Mouse (Mus musculus) heart, embryonic 12.5 days (tissue): ENCODE data around the gene Banp. TPM values are rescaled to one million over a fixed set of nuclear protein-coding genes. Genes with fewer than 3 reads are reported as not detected.

Source experiments
- ATAC-seq: fragments of 200-750 bp; cut with Nextera tagmentation; 2 replicates; pipeline ENCODE4 v1.8.0; 2017; ENCODE audit warnings: moderate TSS enrichment, moderate library complexity; ENCODE audit not compliant: insufficient number of reproducible peaks, low FRiP score
- H3K27ac ChIP-seq: fragments of 300-500 bp; sonication (generic); 2 replicates; pipeline ENCODE4 v1.5.1; 2016; ENCODE audit warnings: mild to moderate bottlenecking, moderate library complexity; ENCODE audit not compliant: poor library complexity, severe bottlenecking
- H3K27me3 ChIP-seq: fragments of 300-500 bp; sonication (generic); replicated peaks from 2 replicates; pipeline ENCODE4 v1.6.1; 2016; ENCODE audit warnings: mild to moderate bottlenecking, moderate library complexity
- H3K36me3 ChIP-seq: fragments of 300-500 bp; sonication (generic); 2 replicates; pipeline ENCODE4 v1.6.1; 2016; ENCODE audit warnings: mild to moderate bottlenecking, moderate library complexity
- H3K4me1 ChIP-seq: fragments of 300-500 bp; sonication (generic); replicated peaks from 2 replicates; pipeline ENCODE4 v1.6.1; 2016; ENCODE audit warnings: mild to moderate bottlenecking
- H3K4me2 ChIP-seq: fragments of 300-500 bp; sonication (generic); 2 replicates; pipeline ENCODE4 v1.6.1; 2016; ENCODE audit warnings: mild to moderate bottlenecking, moderate library complexity
- H3K4me3 ChIP-seq: fragments of 300-500 bp; sonication (generic); 2 replicates; pipeline ENCODE4 v1.5.1; 2016; ENCODE audit warnings: mild to moderate bottlenecking
- H3K9ac ChIP-seq: fragments of 300-500 bp; sonication (generic); 2 replicates; pipeline ENCODE4 v1.6.1; 2016; ENCODE audit warnings: mild to moderate bottlenecking, moderate library complexity
- H3K9me3 ChIP-seq: fragments of 300-500 bp; sonication (generic); replicated peaks from 2 replicates; pipeline ENCODE4 v1.6.1; 2016; ENCODE audit warnings: mild to moderate bottlenecking, moderate library complexity
- WGBS: fragments of 180-500 bp; shearing (Covaris S2); methylation state at CpG from one replicate; pipeline ENCODE4 v1.1.7; 2016; 5-methylcytosine and 5-hydroxymethylcytosine counted together
- polyA plus RNA-seq: library from polyadenylated mRNA; unstranded; fragments of >200 nt; fragmentation: Nextera tagmentation; extraction: Ambion mirVana; gene quantifications from 2 replicates; pipeline ENCODE4 v1.2.1, GENCODE M21; 2016

The Banp gene
- 28.4 and 31.8 TPM in 2 replicates for polyA plus RNA-seq

DNA sequence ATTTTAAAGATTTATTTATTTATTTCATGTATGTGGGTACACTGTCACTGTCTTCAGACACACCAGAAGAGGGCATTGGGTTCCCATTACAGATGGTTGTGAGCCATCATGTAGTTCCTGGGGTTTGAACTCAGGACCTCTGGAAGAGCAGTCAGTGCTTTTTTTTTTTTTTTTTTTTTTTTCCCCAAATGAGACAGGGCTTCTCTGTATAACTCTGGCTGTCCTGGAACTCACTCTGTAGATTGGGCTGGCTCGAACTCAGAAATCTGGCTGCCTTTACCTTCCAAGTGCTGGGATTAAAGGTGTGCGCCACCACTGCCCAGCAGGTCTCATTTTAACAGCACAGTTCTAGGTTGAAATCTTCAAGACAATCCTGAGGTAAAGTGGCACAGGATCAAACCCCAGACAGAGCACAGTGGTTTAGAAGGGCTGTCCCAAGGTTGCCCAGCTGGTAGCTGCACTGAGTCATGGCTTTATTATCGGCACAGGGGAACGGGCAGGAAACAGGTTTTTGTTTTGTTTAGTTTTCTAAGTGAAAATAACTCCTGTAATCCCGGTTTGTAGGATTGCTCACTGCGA, at the start of gene Banp:
TSS of gene Banp (plus strand) at position 529 of the 579 bp plus-strand sequence.
- no peak for ATAC-seq
- H3K27ac ChIP-seq, result peak within 1 kb of the TSS; percentile 93
- WGBS, result 57% methylated on average over 6 of the region's 6 CpGs
- peak within 1 kb of the TSS; percentile 84 for H3K4me3 ChIP-seq
- H3K4me2 ChIP-seq, result peak within 1 kb of the TSS; percentile 84
- 0 out of 2 replicates have a peak, but pooled peaks cover 6% of the 10 kb centered on the region for H3K27me3 ChIP-seq
- H3K9ac ChIP-seq, result peak within 1 kb of the TSS; percentile 93
- H3K9me3 ChIP-seq, result no peaks in the 10 kb centered on the region
- peaks cover 49% of the 10 kb centered on the region for H3K4me1 ChIP-seq
- peaks cover 10% of the 10 kb centered on the region for H3K36me3 ChIP-seq

DNA sequence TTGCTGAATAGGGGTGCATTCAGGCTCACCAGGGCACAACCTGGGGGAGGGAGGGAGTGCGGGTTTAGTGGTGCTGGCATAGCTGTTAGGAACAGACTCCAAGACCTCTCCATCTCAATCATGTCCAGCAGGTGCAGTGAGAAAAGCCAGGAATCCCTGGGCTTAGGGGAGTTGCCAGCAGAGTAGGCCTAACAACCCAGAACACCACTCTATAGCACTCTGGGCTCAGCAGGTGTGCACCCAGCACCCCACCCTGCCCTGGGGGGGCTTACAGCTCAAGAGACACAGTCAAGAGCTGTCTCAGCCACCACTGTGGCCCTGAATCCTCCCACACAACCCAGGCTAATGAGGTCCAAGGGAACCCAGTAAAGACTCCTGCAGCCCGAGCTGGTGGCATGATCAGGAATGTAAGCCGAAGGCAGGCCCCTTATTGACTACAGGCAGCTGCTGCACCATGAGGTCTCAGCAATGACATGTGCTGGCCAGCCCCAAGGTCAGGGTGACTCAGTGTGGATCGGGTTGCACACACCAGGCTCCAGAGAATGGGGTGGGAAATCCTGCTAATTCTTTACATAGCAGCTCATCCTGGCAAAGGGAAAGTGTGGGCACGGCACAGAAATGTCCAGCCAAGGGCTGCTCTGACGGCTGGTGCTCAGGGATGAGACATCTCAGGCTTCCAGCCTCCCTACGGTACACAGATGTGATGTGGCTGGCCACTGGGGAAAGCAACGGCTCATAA, 47.9 kb upstream of the Banp start:
- H3K9ac ChIP-seq, result peak overlapping the region; percentile 33; the same call in 1 of the 2 replicates
- no peak overlapping the region for H3K4me2 ChIP-seq
- H3K36me3 ChIP-seq, result no peaks in the 10 kb centered on the region
- H3K9me3 ChIP-seq, result no peaks in the 10 kb centered on the region
- H3K27ac ChIP-seq, result peak overlapping the region; percentile 37
- ATAC-seq, result no peak
- no peaks in the 10 kb centered on the region for H3K27me3 ChIP-seq
- no peak overlapping the region for H3K4me3 ChIP-seq
- WGBS, result 44% methylated on average over 8 of the region's 8 CpGs
- peaks cover 77% of the 10 kb centered on the region for H3K4me1 ChIP-seq

DNA sequence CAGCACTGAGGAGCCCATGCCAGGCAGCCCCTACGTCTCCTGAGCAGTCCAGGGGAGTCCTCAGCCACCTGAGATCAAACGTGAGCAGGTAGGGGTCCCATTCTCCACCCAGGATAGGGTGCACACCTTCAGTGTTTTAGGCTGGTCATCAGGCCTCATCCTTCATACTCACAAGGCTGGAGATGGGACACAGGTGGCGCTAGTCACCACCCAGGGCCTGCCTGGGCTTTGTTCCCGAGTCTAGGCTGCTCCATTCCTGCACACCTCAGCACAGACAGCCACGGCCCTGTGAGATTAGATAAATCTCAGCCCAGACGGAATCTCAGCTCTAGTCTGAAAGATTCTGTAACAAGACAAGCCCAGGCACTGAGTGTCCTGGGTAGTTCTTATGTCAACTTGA, 45.6 kb upstream of the Banp start:
- Histone ChIP-seq H3K27me3 (no peaks in the 10 kb centered on the region), H3K27ac (no peak overlapping the region), H3K9me3 (no peaks in the 10 kb centered on the region), H3K36me3 (no peaks in the 10 kb centered on the region), H3K4me3 (no peak overlapping the region), H3K4me2 (no peak overlapping the region), H3K4me1 (peaks cover 65% of the 10 kb centered on the region), H3K9ac (no peak overlapping the region)
- ATAC-seq, result no peak
- 45% methylated on average over 6 of the region's 6 CpGs for WGBS

DNA sequence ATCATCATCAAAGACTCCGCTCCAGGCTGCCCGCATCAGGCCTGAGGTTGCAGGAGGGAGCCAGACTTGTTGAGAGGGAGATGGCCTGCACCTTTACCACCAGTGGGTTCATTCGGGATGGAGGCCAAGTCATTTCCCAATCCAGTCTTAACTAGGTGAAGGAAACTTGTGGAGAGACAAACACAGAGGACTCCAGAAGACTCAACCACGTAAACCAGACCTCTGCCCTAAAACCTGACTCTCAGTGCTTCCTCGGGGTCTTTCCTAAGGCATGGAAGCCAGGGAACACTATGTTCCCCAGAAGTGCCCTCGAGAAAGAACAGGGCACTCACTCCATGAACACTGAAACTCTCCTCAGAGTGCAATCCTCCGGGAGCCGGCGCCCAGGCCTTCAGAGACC, 44.6 kb upstream of the Banp start:
- H3K36me3 ChIP-seq, result no peaks in the 10 kb centered on the region
- no peak overlapping the region for H3K4me3 ChIP-seq
- H3K27ac ChIP-seq, result no peak overlapping the region
- H3K9ac ChIP-seq, result no peak overlapping the region
- H3K27me3 ChIP-seq, result 0 out of 2 replicates have a peak, but pooled peaks cover 3% of the 10 kb centered on the region
- WGBS, result 82% methylated on average over 9 of the region's 9 CpGs
- H3K4me1 ChIP-seq, result peaks cover 64% of the 10 kb centered on the region
- no peak for ATAC-seq
- peak overlapping the region; percentile 99 for H3K4me2 ChIP-seq
- H3K9me3 ChIP-seq, result no peaks in the 10 kb centered on the region

DNA sequence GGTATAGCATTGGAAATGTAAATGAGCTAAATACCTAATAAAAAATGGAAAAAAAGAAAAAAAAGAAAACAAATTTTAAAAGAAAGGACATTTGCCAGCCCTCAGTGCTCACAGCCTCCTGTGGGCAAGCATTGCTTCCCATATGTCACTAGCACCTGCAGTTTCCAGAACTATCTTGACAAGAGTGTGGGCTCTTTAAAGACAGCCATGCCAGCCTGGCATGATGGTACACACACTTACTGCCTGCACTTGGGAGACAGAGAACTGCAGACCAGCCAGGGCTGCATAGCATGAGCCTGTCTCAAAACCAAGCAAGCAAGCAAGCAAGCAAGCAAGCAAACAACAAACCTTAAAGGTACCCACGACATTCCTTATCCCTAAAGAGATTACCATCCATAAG, 44.1 kb upstream of the Banp start:
- WGBS, result 49% methylated on average over 1 of the region's 1 CpGs
- peak overlapping the region; percentile 89 for H3K4me3 ChIP-seq
- H3K36me3 ChIP-seq, result no peaks in the 10 kb centered on the region
- no peaks in the 10 kb centered on the region for H3K9me3 ChIP-seq
- no peak for ATAC-seq
- H3K4me1 ChIP-seq, result peaks cover 64% of the 10 kb centered on the region
- no peak overlapping the region for H3K9ac ChIP-seq
- H3K27me3 ChIP-seq, result 0 out of 2 replicates have a peak, but pooled peaks cover 3% of the 10 kb centered on the region
- no peak overlapping the region for H3K27ac ChIP-seq
- H3K4me2 ChIP-seq, result peak overlapping the region; percentile 99

DNA sequence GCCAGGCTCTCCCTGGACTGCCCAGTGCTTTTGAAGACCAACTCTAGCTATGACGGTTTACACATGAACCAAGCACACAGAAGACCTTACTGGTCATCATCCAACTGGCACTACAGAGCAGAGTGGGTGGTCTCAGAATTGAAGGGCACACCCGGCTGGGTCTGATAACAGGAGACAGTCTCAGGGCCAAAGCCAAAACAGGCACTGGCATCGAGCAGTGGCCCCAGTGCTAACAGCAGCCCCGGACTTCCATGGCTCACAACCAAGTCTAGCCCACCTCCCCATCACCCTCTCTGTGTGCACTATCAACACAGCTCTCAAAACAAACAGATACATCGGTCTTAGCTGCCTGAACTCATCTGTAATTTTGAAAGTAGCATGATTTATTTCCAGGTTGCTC, 43.7 kb upstream of the Banp start:
- Histone ChIP-seq H3K9ac (peak overlapping the region; percentile 86), H3K36me3 (no peaks in the 10 kb centered on the region), H3K4me3 (peak overlapping the region; percentile 89), H3K4me2 (peak overlapping the region; percentile 99), H3K4me1 (peaks cover 64% of the 10 kb centered on the region), H3K27me3 (0 out of 2 replicates have a peak, but pooled peaks cover 3% of the 10 kb centered on the region), H3K9me3 (no peaks in the 10 kb centered on the region), H3K27ac (no peak overlapping the region)
- no peak for ATAC-seq
- 29% methylated on average over 5 of the region's 5 CpGs for WGBS

DNA sequence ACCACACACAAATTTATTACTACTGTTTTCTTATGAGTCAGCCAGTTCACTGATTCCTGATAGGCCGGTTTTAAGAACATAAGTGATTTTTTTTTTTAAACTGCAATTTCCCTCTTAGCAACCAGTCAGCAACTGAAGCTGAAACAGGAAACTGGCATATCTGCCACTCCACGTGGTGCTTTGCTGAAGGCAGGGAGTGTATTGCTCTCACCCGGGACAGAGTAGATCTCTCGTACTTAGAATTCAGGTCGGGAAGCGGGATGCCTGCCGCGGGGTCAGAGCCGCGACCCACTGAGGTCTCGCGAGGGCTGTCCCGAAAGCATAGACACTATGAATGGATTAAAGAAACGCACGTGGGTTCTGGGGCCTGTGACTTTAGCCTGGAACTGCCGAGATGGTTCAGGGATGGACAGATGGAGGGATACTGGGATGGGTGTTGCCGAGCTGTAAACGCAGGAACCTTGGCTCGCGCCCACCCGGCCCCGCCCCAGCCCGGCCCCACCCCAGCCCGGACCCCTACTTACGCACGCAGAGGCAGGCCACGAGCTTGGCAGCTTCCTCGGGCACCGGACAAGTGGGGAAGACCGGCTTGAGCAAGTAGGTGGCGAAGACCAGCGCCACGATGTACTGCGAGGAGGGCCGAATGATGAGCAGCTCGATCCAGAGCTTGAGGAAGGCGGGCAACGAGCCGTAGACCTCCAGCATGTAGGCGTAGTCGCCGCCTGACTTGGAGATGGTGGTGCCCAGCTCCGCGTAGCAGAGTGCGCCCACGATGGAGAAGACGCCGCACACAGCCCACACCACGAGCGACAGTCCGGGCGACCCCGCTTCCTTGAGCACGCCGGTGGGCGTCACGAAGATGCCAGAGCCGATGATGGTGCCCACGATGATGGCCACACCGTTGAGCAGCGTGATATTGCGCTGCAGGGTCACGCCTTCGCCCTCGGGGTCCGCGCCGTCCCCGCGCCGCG, 42.7 kb upstream of the Banp start:
- peak; percentile 25; the same call in 1 of the 2 replicates for ATAC-seq

DNA sequence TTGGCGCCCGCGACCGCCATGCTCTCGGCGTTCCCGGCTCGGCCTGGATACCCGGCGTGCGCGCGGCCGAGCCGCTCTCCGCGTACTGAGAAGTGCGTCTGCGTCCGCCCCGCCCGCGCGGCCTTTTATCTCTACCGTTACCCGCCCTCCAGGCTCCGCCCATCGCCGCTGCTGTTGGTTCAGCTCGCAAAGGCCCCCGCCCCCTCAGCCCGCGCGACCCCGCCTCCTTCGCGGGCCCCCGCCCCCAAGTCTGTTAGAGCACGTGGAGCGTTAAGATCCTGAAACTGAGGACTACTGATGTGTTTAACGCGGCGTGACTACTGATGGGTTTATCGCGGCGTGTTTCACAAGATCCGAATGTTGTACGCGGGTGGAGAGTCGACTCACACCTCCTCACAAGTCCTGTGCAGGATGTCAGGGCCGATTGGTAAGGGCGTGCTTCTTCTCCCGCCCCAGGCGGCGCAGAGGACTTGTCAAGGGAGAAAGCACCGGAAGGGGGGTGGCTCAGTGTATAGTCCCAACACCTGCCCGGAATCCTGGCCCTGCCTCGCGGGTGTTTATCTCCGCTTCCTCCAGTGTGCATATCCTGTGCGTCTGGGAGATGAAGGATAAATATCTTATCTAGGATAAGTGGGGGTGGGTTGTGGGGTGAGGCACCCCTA, 41.8 kb upstream of the Banp start, which contains the start of gene Slc7a5:
TSS of gene Slc7a5 (minus strand) at position 108 of the 662 bp plus-strand sequence.
- under 1% methylated on average over 60 of the region's 61 CpGs for WGBS
- Histone ChIP-seq H3K27ac (no peak within 1 kb of the TSS), H3K36me3 (no peaks in the 10 kb centered on the region), H3K4me2 (peak within 1 kb of the TSS; percentile 99), H3K4me3 (peak within 1 kb of the TSS; percentile 89), H3K27me3 (0 out of 2 replicates have a peak, but pooled peaks cover 4% of the 10 kb centered on the region), H3K4me1 (peaks cover 45% of the 10 kb centered on the region), H3K9ac (peak within 1 kb of the TSS; percentile 86), H3K9me3 (no peaks in the 10 kb centered on the region)
- peak; percentile 93 for ATAC-seq

More for the DNA sequence above, 42.7 kb upstream of the Banp start:
- Histone ChIP-seq H3K27ac (no peak overlapping the region), H3K9ac (peak overlapping the region; percentile 86), H3K4me1 (peaks cover 54% of the 10 kb centered on the region), H3K4me2 (peak overlapping the region; percentile 99), H3K4me3 (peak overlapping the region; percentile 89), H3K27me3 (0 out of 2 replicates have a peak, but pooled peaks cover 3% of the 10 kb centered on the region), H3K36me3 (no peaks in the 10 kb centered on the region), H3K9me3 (no peaks in the 10 kb centered on the region)
- WGBS, result under 1% methylated on average over 72 of the region's 72 CpGs

DNA sequence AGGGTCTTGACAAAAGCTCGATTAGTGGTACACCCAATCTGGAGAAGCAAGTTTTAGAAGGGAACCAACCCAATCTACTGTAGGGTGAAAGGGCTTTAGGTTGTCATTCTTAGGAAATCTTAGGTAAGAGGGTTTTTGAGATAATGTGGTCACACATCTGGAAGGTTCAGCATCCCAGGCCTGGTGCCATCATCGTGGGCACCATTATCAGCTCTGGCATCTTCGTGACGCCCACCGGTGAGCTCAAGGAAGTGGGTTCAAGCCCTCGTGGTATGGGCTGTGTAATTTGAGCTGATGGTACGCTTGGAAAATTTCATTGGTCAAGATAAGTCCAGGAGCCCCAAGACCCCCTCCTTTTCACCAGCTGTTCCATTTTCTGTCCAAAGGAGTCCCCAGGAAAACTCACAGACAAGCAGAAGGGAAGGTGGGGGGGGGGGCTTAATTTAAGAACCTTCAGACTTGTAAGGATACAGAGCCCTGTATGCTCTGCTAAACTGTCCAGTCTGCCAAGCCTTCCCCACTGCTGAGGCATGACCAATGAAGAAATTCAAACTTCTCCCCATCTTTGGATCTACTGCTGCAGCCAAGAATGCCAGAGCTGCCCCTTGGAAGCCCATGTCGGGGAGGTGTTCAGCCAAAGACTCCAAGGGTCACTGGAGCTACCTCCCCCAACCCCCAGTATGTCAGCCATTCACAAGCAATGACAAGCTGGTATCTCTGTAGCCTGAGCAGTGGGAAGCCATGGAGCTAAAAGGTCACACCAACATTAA, 41.0 kb upstream of the Banp start:
- Histone ChIP-seq H3K4me3 (no peak overlapping the region), H3K4me1 (peaks cover 44% of the 10 kb centered on the region), H3K36me3 (no peaks in the 10 kb centered on the region), H3K9me3 (no peaks in the 10 kb centered on the region), H3K9ac (no peak overlapping the region), H3K4me2 (peak overlapping the region; percentile 99), H3K27me3 (0 out of 2 replicates have a peak, but pooled peaks cover 9% of the 10 kb centered on the region), H3K27ac (no peak overlapping the region)
- 53% methylated on average over 8 of the region's 8 CpGs for WGBS
- no peak for ATAC-seq

DNA sequence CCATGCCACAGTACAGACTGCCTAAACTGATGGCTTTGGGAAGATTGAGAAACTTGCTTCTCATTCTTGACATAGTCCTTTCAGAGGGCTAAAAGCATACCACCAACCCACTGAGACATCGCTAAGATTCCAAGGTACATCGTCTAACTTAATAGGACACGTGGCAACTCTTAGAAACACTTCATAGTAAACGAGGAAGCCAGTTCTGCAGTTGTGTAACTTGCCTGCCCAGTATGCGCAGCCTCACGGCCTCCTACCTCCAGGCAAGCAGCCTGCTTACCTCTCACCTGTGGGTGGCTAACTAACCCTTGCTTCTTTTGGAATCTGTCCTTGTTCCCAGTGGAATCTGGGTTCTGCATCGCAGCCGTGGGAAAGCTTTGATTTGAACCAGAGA, 40.4 kb upstream of the Banp start:
- no peak overlapping the region for H3K27ac ChIP-seq
- no peaks in the 10 kb centered on the region for H3K9me3 ChIP-seq
- no peaks in the 10 kb centered on the region for H3K36me3 ChIP-seq
- peaks cover 39% of the 10 kb centered on the region for H3K4me1 ChIP-seq
- no peak overlapping the region for H3K4me3 ChIP-seq
- no peak for ATAC-seq
- no peak overlapping the region for H3K9ac ChIP-seq
- no peak overlapping the region; the same call in 1 of the 2 replicates for H3K4me2 ChIP-seq
- 0 out of 2 replicates have a peak, but pooled peaks cover 10% of the 10 kb centered on the region for H3K27me3 ChIP-seq
- WGBS, result 60% methylated on average over 8 of the region's 8 CpGs
